Mouse (Mus musculus): Measurements from ENCODE around the gene Zfp507. TPM values are rescaled to one million over a fixed set of nuclear protein-coding genes. Genes with fewer than 3 reads are reported as not detected.

Zfp507 gene
- polyA plus RNA-seq, 1 experiment from 2014 or later, result 5.2 TPM

GRCm38 (mm10) chr7:35764461-35764860, 38.3 kb downstream of the Zfp507 start:
- H3K4me1 ChIP-seq (ENCODE audit: control insufficient read depth, low read depth, low read length), result no peaks in the 10 kb centered on the region
- H3K9ac ChIP-seq (ENCODE audit: low read depth, low read length), result no peak overlapping the region
- 76% methylated on average over 11 of the region's 11 CpGs for WGBS (ENCODE audit: insufficient replicate concordance)
- ATAC-seq (ENCODE audit: low read depth), result no peak
- H3K36me3 ChIP-seq (ENCODE audit: control insufficient read depth, insufficient read depth), result no peaks in the 10 kb centered on the region
- no peak overlapping the region for H3K27ac ChIP-seq (ENCODE audit: low read length)
- no peaks in the 10 kb centered on the region for H3K9me3 ChIP-seq (replicated peaks; ENCODE audit: control insufficient read depth, low read length)
- no peaks in the 10 kb centered on the region for H3K27me3 ChIP-seq (ENCODE audit: control insufficient read depth, insufficient read depth, low read depth, low read length)
- no peak overlapping the region for H3K4me3 ChIP-seq (ENCODE audit: low read depth, low read length)
- no peak overlapping the region for H3K4me2 ChIP-seq (ENCODE audit: low read depth, low read length)

- Histone ChIP-seq H3K36me3 (ENCODE audit: control insufficient read depth, insufficient read depth) (no peaks in the 10 kb centered on the region), H3K4me1 (ENCODE audit: control insufficient read depth, low read depth, low read length) (no peaks in the 10 kb centered on the region; the same call in 1 of the 2 replicates), H3K4me2 (ENCODE audit: low read depth, low read length) (no peak overlapping the region), H3K27ac (ENCODE audit: low read length) (no peak overlapping the region), H3K4me3 (ENCODE audit: low read depth, low read length) (no peak overlapping the region), H3K9me3 (replicated peaks; ENCODE audit: control insufficient read depth, low read length) (no peaks in the 10 kb centered on the region), H3K9ac (ENCODE audit: low read depth, low read length) (no peak overlapping the region), H3K27me3 (ENCODE audit: control insufficient read depth, insufficient read depth, low read depth, low read length) (no peaks in the 10 kb centered on the region)
- ATAC-seq (ENCODE audit: low read depth), result no peak
- 45% methylated on average over 5 of the region's 5 CpGs for WGBS (ENCODE audit: insufficient replicate concordance)
Measured at GRCm38 (mm10) chr7:35761801-35762200, 41.0 kb downstream of the Zfp507 start.

- Histone ChIP-seq H3K27ac (ENCODE audit: low read length) (no peak overlapping the region), H3K9ac (ENCODE audit: low read depth, low read length) (no peak overlapping the region), H3K27me3 (ENCODE audit: control insufficient read depth, insufficient read depth, low read depth, low read length) (no peaks in the 10 kb centered on the region), H3K4me3 (ENCODE audit: low read depth, low read length) (no peak overlapping the region), H3K4me2 (ENCODE audit: low read depth, low read length) (no peak overlapping the region), H3K4me1 (ENCODE audit: control insufficient read depth, low read depth, low read length) (peaks cover 3% of the 10 kb centered on the region), H3K9me3 (replicated peaks; ENCODE audit: control insufficient read depth, low read length) (no peaks in the 10 kb centered on the region), H3K36me3 (ENCODE audit: control insufficient read depth, insufficient read depth) (no peaks in the 10 kb centered on the region)
- ATAC-seq (ENCODE audit: low read depth), result no peak
- WGBS (ENCODE audit: insufficient replicate concordance), result 16% methylated on average over 2 of the region's 2 CpGs
Measured at GRCm38 (mm10) chr7:35759602-35760001, 43.2 kb downstream of the Zfp507 start.

DNA sequence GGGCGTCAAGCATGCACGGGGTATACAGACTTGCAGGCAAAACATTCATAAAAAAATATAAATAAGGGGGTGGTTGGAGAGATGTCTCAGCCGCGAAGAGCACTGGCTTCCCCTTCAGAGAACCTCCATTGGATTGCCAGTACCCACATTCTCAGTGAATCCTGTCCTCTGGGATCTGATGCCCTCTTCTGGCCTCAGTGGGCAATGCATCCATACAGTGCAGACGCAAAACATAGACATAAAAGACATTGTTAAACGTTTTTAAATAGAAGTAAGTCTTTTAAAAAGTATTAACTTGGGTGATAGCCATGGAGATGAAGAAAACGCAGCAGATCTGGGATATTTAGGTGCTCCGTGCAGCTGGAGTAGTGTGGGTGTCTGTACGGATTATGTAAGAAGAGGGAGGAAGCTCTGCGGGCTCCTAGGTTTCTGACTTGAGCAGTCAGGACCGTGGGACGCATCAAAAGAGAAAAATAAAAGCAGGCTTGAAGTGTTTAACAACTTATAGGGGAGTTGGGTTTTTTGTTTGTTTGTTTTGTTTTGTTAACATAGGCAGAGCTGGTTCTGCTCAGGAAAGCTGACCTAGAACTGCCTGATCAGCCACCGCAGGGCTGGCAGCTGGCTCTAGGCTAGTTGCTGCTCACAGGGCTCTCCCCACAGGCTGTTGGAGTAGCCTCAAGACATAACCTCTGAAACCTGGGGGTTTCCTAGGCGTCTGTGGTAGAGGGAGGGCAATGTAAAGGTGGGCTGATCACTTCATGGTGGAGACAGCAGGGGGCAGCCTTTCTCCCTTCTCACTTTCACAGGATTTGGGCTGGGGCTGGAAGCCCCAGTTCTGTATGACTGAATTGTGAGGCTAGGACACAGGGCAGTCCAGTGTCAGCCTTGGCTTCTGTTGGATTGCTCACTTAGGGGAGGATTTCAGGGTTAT, 46.0 kb downstream of the Zfp507 start:
- WGBS (ENCODE audit: insufficient replicate concordance), result 35% methylated on average over 14 of the region's 14 CpGs
- Histone ChIP-seq H3K4me1 (ENCODE audit: control insufficient read depth, low read depth, low read length) (peaks cover 5% of the 10 kb centered on the region), H3K9me3 (replicated peaks; ENCODE audit: control insufficient read depth, low read length) (no peaks in the 10 kb centered on the region), H3K4me3 (ENCODE audit: low read depth, low read length) (no peak overlapping the region), H3K27ac (ENCODE audit: low read length) (no peak overlapping the region), H3K9ac (ENCODE audit: low read depth, low read length) (no peak overlapping the region), H3K4me2 (ENCODE audit: low read depth, low read length) (peak overlapping the region; percentile 24), H3K27me3 (ENCODE audit: control insufficient read depth, insufficient read depth, low read depth, low read length) (no peaks in the 10 kb centered on the region), H3K36me3 (ENCODE audit: control insufficient read depth, insufficient read depth) (no peaks in the 10 kb centered on the region)
- no peak for ATAC-seq (ENCODE audit: low read depth)

DNA sequence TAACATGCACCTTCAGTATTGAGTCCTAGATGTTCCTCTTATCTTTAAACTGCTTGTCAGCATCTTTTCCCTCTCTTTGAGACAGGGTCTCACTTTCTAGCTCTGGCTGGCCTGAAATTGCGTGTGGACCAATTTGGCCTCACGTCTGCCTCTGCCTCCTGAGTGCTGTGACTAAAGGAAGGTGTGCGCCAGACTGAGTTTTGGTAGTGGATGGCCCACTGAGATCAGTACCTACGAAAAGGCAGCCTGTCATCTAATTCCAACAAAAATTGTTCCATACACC, 48.0 kb downstream of the Zfp507 start:
- no peak for ATAC-seq (ENCODE audit: low read depth)
- H3K27me3 ChIP-seq (ENCODE audit: control insufficient read depth, insufficient read depth, low read depth, low read length), result no peaks in the 10 kb centered on the region
- peaks cover under 1% of the 10 kb centered on the region; the same call in 1 of the 2 replicates for H3K36me3 ChIP-seq (ENCODE audit: control insufficient read depth, insufficient read depth)
- H3K9me3 ChIP-seq (replicated peaks; ENCODE audit: control insufficient read depth, low read length), result no peaks in the 10 kb centered on the region
- peak overlapping the region; percentile 64 for H3K9ac ChIP-seq (ENCODE audit: low read depth, low read length)
- peak overlapping the region; percentile 64 for H3K4me3 ChIP-seq (ENCODE audit: low read depth, low read length)
- WGBS (ENCODE audit: insufficient replicate concordance), result 61% methylated on average over 4 of the region's 4 CpGs
- H3K4me2 ChIP-seq (ENCODE audit: low read depth, low read length), result peak overlapping the region; percentile 89
- H3K27ac ChIP-seq (ENCODE audit: low read length), result peak overlapping the region; percentile 29; the same call in 1 of the 2 replicates
- peaks cover 5% of the 10 kb centered on the region for H3K4me1 ChIP-seq (ENCODE audit: control insufficient read depth, low read depth, low read length)

DNA sequence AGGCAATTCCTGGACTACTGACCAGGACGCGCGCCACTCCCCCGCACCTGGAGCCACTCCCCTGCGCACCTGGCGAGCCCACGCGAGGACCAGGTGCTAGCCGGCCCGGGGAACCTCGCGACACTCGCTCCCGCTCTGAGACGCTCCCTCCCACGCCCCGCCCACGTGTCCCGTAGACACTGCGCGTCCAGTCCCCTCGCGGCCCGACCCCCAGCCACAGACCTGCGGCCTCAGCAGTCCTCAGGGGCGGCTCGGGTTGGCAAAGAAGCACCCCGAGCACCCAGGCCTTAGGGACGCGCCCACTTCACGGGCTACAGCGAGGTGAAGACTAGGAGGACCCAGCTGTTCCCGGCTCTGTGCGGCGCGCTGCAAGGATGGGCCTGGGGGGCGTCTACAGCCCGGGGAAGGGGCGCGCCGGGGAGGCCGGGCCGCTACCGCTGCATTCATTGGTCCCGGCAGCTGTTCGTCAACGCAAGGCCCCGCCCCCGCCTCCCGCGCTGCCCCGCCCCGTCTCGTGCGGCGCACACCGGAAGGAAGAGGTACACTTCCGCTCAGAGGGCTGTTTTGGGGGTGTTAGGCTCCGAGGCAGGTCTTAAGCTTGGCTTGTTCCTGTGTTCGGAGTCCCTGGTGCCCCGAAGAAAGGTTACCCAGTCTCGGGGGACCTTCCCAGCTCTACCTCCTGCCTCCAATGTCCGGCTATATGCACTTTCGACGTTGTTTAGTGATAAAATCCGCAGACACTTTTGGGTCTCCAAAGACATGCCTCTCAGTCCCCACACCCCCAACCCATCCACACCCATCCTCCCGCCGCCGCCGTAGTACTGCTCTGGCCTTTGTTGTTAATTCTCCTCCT, 48.5 kb downstream of the Zfp507 start, which contains the start of gene Dpy19l3:
TSS of gene Dpy19l3 (minus strand) at position 422 of the 853 bp plus-strand sequence.
- Histone ChIP-seq H3K27me3 (ENCODE audit: control insufficient read depth, insufficient read depth, low read depth, low read length) (no peaks in the 10 kb centered on the region), H3K4me1 (ENCODE audit: control insufficient read depth, low read depth, low read length) (peaks cover 5% of the 10 kb centered on the region), H3K27ac (ENCODE audit: low read length) (peak within 1 kb of the TSS; percentile 29; the same call in 1 of the 2 replicates), H3K36me3 (ENCODE audit: control insufficient read depth, insufficient read depth) (peaks cover 4% of the 10 kb centered on the region), H3K4me3 (ENCODE audit: low read depth, low read length) (peak within 1 kb of the TSS; percentile 64), H3K9me3 (replicated peaks; ENCODE audit: control insufficient read depth, low read length) (no peaks in the 10 kb centered on the region), H3K4me2 (ENCODE audit: low read depth, low read length) (peak within 1 kb of the TSS; percentile 89), H3K9ac (ENCODE audit: low read depth, low read length) (peak within 1 kb of the TSS; percentile 64)
- WGBS (ENCODE audit: insufficient replicate concordance), result under 1% methylated on average over 70 of the region's 70 CpGs
- ATAC-seq (ENCODE audit: low read depth), result peak; percentile 91

DNA sequence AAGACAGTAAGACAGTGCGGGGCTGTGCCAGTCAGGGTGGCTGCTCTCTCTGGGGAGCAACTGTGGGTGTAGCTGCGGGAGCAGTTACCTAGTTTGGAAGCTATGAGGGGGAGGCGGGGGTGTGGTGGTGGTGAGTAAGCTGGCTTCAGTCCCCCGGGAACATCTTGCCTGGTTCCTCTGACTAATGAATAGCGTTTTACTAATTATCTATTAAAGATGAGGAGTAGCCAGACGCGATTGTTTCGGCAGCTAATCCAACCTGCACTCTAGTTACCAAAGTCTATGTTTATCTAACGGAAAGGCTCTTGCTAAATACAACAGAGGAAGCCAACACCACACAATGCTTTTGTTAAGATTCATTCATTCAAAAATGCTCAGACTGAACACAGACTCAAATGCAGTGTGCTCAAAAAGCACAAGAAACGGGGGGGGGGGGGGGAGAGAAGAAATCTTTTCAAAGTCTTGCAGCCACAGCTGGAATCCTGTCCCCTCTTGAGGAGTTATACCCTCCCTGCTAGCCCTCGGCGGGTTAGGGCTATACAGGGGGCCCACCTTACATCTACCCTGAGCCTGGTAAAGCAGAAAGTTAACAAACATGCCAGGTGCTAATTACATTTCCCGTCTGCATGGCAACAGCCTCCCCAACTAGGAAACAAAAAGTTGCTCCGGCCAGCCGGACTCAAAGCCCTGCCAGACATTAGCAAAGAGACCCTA, 49.3 kb downstream of the Zfp507 start:
- Histone ChIP-seq H3K4me1 (ENCODE audit: control insufficient read depth, low read depth, low read length) (peaks cover 5% of the 10 kb centered on the region), H3K9me3 (replicated peaks; ENCODE audit: control insufficient read depth, low read length) (no peaks in the 10 kb centered on the region), H3K4me2 (ENCODE audit: low read depth, low read length) (peak overlapping the region; percentile 89), H3K9ac (ENCODE audit: low read depth, low read length) (peak overlapping the region; percentile 64), H3K27ac (ENCODE audit: low read length) (no peak overlapping the region), H3K4me3 (ENCODE audit: low read depth, low read length) (peak overlapping the region; percentile 64), H3K27me3 (ENCODE audit: control insufficient read depth, insufficient read depth, low read depth, low read length) (no peaks in the 10 kb centered on the region), H3K36me3 (ENCODE audit: control insufficient read depth, insufficient read depth) (peaks cover 4% of the 10 kb centered on the region)
- ATAC-seq (ENCODE audit: low read depth), result no peak
- 6% methylated on average over 15 of the region's 15 CpGs for WGBS (ENCODE audit: insufficient replicate concordance)

GRCm38 (mm10) chr7:35750873-35751272, 51.9 kb downstream of the Zfp507 start:
- Histone ChIP-seq H3K36me3 (ENCODE audit: control insufficient read depth, insufficient read depth) (peaks cover 4% of the 10 kb centered on the region), H3K4me2 (ENCODE audit: low read depth, low read length) (no peak overlapping the region), H3K9me3 (replicated peaks; ENCODE audit: control insufficient read depth, low read length) (no peaks in the 10 kb centered on the region), H3K4me1 (ENCODE audit: control insufficient read depth, low read depth, low read length) (peaks cover 5% of the 10 kb centered on the region), H3K27me3 (ENCODE audit: control insufficient read depth, insufficient read depth, low read depth, low read length) (no peaks in the 10 kb centered on the region), H3K9ac (ENCODE audit: low read depth, low read length) (no peak overlapping the region), H3K27ac (ENCODE audit: low read length) (no peak overlapping the region), H3K4me3 (ENCODE audit: low read depth, low read length) (no peak overlapping the region)
- 54% methylated on average over 9 of the region's 9 CpGs for WGBS (ENCODE audit: insufficient replicate concordance)
- no peak for ATAC-seq (ENCODE audit: low read depth)

Data from liver, embryonic 16.5 days (tissue).